Mouse (Mus musculus) R1 (cell line): ENCODE results near the gene Adssl1.

Source experiments
- DNase-seq: peaks from one replicate; pipeline ENCODE4 v3.0.0-alpha.2; 2018; ENCODE audit warnings: low read depth, low spot score

Adssl1 gene

DNA sequence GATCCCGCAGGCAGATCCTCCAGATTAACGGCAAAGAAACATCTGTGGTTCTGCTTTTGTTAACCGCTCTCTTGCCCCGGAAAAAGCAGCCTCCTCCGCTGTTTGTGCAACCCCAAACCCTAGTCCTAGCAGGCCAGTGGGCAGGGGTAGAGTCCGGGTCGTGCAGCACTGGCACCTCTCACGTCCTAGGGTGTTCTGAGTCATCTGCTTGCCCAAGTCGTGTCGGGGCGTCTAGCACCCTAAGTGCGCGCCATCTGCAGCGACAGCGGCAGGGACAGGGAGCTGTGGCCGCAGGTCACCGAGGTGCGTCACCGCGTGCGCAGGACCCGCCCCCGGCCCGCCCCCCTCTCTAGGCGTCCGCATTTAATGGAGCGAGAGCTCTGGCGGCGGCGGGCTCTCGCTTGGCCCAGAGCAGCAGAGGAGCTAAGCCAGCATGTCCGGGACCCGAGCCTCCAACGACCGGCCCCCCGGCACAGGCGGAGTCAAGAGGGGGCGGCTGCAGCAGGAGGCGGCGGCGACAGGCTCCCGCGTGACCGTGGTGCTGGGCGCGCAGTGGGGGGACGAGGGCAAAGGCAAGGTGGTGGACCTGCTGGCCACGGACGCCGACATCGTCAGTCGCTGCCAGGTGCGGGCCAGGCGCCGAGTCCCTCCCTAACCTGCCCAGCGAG lies at the start of gene Adssl1:
Gene Adssl1 (plus strand): TSS at position 360 of the 668 bp plus-strand sequence.
- DNase-seq = peak; percentile 49

DNA sequence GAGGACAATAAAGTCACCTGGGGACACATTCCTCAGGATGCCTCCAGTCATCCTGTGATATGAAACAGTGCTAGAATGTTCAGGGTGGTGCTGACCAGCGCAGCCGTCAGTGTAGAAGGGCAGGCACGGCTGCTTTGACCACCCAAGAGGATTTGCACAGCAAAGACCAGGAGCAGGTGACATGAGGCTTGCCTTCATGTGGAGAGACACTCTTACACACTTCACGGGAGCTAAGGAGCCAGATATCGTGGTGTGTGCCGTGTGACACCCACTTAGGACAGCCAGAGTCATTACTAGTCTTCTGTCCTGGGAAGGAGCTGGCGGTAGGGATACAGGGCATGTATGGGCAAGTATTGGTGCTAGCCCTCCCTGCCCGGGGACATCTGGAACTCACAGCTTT lies 49.7 kb upstream of the Adssl1 start:
- DNase-seq = no peak

DNA sequence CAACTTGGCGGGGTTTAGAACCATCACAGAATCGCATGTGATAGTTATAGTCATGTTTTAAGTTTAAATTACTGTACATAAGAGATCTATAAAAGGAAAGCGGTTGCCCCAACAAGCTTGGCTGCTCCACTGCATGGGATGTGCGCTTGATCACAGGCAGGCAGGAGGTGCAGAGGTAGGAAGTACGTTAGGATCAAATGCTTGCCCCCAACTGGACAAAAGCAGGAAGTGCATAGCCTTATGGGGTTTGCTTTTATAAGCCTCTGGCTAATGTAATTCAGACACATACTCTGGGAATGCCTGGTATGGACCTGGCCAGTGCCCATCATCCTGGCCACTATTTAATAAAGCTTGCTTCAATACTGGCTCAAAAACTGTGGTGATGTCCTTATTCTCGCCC lies 48.8 kb upstream of the Adssl1 start:
- peak; percentile 69 for DNase-seq

DNA sequence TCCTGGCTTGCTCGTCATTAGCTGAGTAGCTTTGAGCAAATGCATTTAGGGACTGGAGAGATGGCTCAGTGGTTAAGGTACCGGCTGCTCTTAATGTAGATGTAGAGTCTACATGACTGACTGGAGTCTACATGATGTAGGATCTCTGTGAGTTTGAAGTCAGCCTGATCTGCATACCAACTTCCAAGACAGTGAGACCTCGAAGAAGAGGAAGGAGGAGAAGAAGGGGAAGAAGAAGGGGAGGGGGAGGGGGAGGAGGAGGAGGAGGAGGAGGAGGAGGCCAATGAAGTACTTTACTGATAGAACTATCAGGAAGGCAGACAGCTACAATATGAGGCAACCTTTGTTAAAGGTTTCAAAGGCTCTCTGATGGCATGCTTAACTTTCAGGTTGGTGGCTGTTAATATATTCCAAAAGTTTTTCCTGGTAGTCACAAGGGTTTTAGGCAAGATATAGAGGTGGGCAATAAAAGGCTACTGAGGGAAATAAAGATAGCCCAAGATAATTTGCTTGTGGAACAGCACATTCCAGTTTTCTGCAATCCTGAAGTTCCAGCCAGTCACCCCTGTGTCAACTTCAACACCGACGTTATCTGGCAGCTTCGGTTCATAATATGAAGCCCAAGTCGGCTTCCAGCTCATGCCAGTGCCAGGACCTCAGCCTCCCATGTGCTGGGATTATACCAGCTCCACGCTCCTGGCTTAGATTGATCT lies 44.4 kb upstream of the Adssl1 start:
- no peak for DNase-seq

DNA sequence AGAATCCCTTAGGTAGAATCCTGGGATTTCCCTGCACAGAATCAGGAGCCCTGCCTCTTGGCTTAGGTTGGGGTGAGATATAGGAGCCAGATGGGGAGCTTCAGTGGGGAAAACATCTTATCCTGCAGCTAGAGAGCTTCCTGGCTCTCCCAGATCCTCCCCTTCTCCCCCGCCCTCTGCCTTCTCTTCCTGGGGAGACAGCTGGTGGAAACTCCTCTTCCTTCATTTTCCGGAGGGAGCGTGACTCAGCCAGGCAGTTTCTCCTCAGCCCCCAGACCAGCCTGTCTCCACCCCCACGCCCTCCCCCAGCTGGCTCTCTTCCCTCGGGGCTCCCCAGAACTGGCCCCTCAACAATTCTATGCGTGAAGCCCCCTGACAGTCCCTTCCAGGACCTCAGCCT lies 43.5 kb upstream of the Adssl1 start:
- DNase-seq = peak; percentile 61

DNA sequence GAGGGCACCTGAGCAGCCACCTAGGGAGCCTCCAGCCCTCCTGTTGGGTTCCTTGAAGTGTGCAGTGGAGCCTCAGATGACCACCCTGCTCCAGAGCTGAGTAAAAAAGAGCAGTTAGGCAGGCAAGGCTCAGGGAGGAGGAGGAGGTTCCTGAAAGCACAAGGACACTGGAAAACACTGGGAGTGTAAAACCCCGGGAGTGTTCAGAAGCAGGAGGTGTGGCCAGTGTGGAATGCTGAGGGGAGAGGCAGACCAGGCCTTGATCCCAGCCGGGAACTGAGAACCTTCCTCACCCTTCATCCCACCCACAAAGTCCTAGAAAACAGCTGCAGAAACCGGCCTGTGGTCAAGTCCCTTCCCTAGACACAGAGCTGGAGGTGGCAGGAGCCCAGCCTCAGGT lies 43.1 kb upstream of the Adssl1 start:
- DNase-seq = peak; percentile 87

DNA sequence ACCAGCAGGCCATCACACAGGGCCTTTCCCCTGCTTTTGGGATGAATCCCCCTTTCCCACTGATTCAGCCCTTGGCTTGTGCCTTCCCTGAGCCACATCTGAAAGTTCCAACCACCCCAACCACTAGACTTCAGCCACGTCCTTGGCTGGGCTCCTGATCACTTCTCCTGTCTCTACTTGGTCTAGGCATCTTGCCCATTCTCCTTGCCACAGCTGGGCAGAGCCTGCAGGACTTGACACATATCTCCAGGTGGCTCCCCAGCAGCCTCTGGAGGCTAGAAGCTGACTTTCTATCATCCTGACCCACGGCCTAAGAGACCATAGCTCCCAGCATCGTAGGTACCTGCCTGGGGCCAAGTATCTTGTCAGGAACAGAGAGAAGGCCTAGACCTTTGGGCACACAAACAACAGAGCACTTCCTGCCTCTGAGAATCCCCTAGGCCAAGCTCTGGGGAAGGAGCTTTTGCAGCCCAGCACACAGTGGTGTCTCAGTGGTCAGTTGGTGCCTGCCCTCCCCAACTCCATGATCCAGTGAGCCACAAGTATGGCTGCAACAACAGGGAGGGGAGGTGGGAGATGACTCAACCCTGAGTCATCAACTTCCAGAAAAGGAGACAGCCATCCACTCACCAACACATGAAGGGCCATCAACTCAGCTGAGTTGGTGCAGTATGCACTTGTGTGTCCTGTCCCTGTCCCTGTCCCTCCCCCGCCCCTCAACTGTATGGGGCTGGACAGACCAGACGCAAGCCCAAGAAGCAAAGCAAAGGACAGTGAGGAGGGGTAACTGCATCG lies 41.4 kb upstream of the Adssl1 start:
- DNase-seq = no peak

DNA sequence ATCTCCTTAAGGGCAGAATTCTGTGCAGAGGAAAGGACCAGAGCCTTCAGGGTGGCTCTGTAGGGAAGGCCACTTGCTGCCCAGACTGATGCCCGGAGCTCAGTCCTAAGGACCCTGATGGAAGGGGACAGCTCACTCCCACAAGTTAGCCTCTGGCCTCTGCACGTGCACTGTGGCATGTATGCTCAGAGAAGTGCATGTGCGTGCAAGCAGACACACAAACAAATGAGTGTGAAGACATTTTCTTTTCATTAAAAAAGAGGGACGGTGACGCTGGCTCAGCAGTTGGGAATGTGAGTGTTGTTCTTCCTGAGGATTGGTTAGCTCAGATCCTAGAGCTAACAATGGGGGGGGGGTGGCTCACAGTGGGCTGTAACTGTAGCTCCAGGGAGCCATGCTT lies 40.4 kb upstream of the Adssl1 start:
- no peak for DNase-seq

DNA sequence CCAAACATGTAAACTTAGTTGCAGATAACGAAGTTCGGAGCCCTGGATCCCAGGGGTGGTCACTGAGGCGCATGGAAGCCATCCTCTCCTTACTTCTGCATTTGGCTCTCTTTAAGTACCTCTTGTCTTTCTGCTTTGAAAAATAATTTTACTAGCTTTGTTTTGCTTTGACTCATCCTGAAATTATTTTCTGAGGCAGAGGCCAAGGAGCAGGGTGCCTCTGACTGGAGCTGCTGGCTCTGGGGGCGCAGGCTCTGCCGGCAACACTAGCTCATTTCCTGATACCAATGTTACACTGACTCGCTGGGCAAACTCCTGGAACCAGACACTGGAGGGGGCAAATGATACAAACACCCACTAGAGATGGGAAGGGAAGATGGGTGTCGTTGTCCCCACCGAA lies 39.9 kb upstream of the Adssl1 start:
- DNase-seq = no peak

DNA sequence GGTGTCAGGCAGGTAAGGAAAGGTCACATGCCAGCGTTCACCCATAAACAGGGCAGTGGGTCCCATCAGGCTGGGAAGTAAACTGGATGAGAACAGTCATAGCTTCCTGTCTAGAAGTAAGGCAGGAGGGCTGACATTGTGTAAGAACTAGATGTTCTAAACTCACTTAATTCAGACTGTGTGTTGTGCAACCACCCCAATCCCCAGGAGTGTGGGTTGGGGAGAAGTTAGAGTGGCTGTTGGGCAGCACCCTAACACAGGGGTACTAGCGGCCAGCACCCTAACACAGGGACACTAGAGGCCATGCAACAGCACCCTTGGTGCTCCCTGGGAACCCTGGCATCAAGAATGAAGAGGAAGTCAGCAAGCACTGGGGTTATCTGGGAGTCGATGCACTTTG lies 38.7 kb upstream of the Adssl1 start:
- no peak for DNase-seq

DNA sequence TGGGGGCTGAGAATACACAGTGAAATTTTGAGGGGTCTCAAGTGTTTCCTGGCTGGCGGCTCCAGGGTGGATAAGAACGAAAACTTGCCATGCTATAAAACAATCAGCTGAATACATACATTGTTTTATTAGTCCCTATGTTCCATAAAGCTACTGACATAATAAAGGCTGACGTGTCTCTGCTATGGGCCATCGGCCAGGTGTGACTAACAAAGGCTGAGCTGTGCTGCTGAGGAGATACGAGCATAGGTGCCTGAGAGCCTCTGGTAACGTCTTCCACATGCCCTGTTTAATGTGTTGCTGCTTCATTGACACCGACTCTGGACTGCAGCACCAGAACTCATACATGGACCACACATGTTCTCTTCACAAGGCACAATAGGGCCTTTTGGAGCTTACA lies 34.9 kb upstream of the Adssl1 start:
- no peak for DNase-seq

DNA sequence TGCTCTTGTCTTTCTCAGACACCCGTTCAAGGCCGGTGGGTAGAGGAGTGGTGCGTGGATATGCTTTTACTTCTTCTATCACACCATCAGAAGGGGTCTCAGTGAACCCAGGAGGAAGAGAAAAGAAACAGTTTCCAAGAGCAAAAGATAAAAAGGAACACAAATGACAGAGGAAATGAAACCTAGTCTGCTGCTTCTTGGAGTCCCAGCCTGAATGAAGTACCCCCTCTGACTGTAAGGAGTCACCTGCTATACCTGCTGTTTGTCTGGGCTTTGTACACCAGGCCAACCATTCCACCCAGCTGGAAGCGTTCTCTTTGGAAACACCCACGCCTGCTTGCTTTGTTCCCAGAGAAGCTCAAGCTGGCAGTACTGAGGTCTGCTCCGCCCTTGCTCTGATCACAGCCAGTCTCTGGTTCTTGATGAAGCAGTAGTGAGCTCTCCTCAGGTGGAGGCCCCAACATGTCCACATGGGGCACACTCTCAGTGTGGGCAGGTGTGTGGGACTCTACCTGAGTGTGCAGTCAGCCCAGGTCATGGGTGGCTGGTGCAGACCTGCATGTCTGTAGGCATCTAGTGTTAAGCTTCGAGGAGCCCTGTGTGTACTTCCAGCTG lies 33.8 kb upstream of the Adssl1 start:
- peak; percentile 23 for DNase-seq

DNA sequence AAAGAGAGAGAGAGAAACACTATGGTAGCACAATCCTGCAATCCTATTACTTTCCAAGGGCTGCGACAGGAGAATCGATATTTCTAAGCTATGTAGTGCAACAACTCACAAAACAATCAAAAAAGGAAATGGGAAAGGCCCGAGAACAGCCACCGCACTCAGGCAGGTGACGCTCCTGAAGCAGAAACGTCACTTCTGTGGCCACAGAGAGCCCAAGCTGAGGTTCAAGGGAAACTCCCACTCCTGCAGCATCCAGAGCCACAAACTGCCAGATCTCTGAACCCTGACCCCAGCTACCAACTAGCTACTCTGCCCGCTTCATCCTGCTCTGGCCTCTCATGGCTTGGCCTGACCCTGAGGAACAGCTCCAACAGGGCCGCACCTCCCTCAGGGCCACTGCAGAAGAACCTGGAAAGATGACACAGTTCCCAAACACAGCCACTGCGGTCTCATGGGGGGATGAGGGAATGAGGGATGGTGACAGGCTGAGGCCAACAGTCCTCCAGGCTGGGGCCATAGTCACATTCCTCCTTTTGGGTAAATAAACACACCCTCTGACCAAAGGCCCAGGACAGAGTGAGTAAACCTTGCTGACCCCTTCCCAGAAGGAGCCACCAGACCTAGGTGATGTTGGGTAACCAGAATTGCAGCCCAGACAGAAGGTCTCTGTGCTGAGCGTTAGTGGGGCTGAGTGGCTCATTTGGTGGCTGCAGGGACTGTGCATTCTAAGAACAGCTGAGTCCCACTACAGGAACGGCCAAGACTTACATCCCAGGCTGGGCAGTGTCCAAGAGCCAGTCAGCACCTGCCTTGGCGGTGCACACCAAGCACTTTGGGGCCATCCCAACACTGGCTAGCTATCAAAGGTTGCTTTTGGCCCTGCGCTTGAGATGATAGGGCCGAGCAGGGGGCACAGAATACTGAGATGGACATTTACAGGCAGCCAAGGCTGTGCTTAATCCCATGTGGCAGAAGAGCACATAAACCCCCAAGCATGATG lies 32.4 kb upstream of the Adssl1 start:
- no peak for DNase-seq

DNA sequence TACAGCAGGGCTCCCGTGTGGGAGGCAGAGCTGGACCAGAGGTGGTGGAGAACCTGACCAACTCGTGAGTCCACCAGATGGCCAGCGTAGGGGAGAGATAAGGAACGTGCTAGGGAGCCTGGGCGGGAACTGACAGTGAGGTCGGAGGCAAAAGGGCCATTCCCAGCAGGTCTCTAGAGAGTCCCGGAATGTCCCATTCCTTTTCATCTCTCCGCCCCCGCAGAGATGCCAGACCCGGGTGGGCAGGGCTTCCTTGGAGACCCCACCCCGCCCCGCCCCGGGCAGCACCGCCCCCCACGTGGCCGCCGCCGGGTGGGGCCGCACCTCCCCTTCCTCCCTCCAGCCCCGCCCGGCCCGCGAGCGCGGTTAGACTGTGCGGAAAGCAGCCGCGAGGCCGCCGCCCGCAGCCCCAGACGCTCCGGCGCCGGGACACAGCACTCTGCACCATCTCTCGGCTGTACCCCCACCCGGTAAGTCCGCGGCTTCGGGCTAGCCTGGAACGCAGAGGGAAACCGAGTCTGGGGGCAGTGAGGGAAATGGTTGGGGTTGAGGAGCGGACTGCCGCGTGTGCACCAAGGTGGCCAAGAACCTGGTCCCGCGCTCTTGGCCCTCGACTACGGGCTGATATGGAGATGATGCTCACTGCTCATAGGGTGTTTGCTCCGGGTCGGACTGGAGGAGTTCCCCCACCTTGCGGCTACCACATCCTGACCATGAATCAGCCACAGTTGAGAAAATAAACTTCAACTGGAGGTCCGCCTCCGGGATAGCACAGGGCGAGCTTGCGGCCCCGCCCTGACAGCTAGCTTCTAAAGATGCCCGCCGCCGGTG lies 31.2 kb upstream of the Adssl1 start, which contains the start of gene Inf2:
Gene Inf2 (plus strand): TSS at position 359 of the 831 bp plus-strand sequence.
- peak; percentile 84 for DNase-seq

DNA sequence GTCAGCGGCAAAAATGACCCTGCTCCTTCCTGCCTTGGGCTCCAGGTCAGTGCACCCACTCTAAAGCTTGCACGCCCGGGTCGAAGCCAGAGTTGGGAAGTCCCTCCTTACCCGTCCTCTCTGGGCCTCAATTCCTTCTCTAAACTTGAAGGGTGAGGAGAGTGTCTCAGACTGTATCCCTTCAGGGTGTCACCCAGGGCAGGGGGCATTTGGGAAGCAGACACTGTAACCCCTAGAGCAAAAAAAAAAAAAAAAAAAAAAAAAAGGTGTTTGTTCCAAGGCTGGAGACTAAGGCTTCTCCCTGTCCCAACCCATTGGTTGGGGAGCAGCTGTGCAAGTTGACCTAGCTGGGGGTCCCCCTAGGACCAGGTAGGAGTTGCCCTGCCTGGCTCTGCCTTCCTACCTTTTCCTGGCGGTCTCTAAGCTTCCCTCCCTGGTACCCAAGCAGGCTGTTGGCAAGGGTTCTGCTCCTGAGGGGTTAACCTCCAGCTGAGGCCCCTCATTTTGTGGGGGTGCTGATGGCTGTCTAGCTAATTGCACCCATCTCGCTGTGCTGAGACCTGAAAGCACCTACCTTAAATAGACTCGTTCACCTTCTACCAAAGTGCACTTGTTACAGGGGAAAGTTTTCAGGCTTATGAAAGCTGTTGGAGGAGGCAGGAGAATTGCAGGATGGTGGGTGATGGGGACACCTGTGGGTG lies 30.2 kb upstream of the Adssl1 start:
- DNase-seq = no peak

DNA sequence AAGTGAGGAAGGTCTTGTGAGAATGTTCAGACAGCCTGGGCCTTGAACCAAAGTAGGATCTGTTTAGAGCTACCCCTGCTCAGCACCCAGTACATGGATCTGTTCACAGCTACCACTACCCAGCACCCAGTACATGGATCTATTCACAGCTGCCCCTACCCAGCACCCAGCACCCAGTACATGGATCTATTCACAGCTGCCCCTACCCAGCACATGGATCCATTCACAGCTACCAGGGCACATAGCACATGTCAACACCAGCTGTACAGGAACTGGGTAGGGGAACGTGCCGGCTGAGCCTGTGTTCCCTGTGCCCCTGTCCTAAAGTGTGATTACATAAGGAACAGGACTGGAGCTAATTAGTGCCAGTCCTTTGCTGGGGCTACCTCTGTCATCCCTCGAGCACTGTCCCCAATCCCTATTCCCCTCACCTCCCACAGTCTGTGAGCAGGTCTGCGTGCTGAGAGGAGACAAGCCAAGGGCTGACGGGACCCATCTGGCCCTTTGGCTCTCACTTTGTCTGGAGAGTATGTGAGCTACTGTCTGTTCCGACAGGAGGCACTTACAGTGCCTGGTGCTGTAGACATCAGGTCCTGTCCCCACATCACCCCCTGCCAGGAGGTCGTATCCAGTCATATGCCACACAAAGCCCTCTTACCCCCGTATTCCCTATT lies 29.1 kb upstream of the Adssl1 start:
- no peak for DNase-seq

DNA sequence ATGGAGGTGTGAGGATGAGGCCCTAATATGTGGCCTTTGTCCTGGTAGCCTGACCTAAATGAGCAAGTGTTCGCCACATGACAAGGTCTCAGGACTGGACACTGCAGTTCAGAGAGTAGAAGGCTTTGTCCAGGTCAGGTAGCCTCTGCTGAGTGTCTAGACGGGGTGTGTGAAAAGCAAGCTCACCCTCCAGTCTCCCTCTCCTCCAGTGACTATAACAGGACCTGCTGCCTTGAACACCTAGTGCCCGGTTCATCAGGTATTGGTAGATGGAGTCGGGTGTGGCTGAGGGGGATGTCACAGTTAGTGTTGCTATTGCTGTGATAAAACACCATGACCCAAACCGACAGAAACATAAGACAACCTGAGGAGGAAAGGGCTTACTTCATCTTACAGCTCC lies 28.6 kb upstream of the Adssl1 start:
- no peak for DNase-seq

DNA sequence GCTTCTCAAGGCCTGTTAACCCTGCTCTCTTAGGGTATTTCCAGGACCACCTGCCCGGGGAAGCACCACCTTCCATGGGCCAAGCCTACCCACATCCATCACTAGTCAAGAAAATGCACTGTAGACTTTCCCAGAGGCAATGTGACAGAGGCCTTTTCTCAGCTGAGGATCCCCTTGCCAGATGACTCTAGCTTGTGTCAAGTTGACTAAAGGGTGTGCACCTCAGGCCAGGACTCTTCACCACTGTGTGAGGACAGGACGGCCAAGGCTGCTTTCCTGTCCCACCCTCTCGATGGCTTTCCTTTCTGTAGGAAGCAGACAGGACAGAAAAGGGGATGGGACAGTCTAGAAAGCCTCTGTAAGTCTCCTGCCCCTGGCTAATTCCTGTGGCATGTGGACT lies 28.1 kb upstream of the Adssl1 start:
- DNase-seq = no peak
